Mouse (Mus musculus): ENCODE results near the gene Capn15. TPM values are rescaled to one million over a fixed set of nuclear protein-coding genes. Genes with fewer than 3 reads are reported as not detected.

The Capn15 gene
- total RNA-seq, 2 experiments from 2014 or later = 24.0 to 24.2 TPM

- DNase-seq (ENCODE audit: low spot score in 2 of 2) = no peak
Observed at GRCm38 (mm10) chr17:25922120-25922519, 63.5 kb downstream of the Capn15 start.

- DNase-seq (ENCODE audit: low spot score in 2 of 2) = peak; percentile 99 to 100
Observed at GRCm38 (mm10) chr17:25919786-25920642, 65.6 kb downstream of the Capn15 start.

GRCm38 (mm10) chr17:25919144-25919785 lies 66.3 kb downstream of the Capn15 start, which contains the start of gene Rab40c:
Rab40c (minus strand) TSS chr17:25919727.
- peak in 1 of 2 experiments; percentile 14 for DNase-seq (ENCODE audit: low spot score in 2 of 2)

GRCm38 (mm10) chr17:25918037-25918750 lies 67.4 kb downstream of the Capn15 start:
- no peak for DNase-seq (ENCODE audit: low spot score in 2 of 2)

GRCm38 (mm10) chr17:25916931-25917647 lies 68.5 kb downstream of the Capn15 start:
- DNase-seq (ENCODE audit: low spot score in 2 of 2) = no peak

GRCm38 (mm10) chr17:25914295-25914694 lies 71.3 kb downstream of the Capn15 start:
- no peak for DNase-seq (ENCODE audit: low spot score in 2 of 2)

GRCm38 (mm10) chr17:25913877-25914275 lies 71.7 kb downstream of the Capn15 start:
- DNase-seq (ENCODE audit: low spot score in 2 of 2) = no peak

GRCm38 (mm10) chr17:25913186-25913876 lies 72.3 kb downstream of the Capn15 start:
- no peak for DNase-seq (ENCODE audit: low spot score in 2 of 2)

GRCm38 (mm10) chr17:25911816-25912215 lies 73.8 kb downstream of the Capn15 start:
- DNase-seq (ENCODE audit: low spot score in 2 of 2) = no peak

Other genes starting within 250 kb of the Capn15 start
- gene Mslnl, start 249.8 kb downstream of the Capn15 start, total RNA-seq (2021) = not detected
- 10 to 100 TPM; 16.3 to 19.1 TPM for gene Msln, start 231.4 kb downstream of the Capn15 start, total RNA-seq (2021)
- gene Narfl, start 212.0 kb downstream of the Capn15 start, total RNA-seq (2021) = 10 to 100 TPM; 39.5 to 40.8 TPM
- 10 to 100 TPM; 51.4 to 53.4 TPM for gene Haghl, start 200.1 kb downstream of the Capn15 start, total RNA-seq (2021)
- under 1 TPM in 1 of 2 experiments, not detected in 1; 0.22 TPM for gene Ccdc78, start 199.2 kb downstream of the Capn15 start, total RNA-seq (2021)
- 10 to 100 TPM; 89.1 to 93.5 TPM for gene Fam173a, start 192.9 kb downstream of the Capn15 start, total RNA-seq (2021)
- not detected for gene AC134908.4, start 190.1 kb downstream of the Capn15 start, total RNA-seq (2021)
- 10 to 100 TPM; 71.1 to 74.5 TPM for gene Metrn, start 188.7 kb downstream of the Capn15 start, total RNA-seq (2021)
- gene Fbxl16, start 176.7 kb downstream of the Capn15 start, total RNA-seq (2021) = 10 to 100 TPM; 24.8 to 26.9 TPM
- 10 to 100 TPM; 27.8 to 31.0 TPM for gene Wdr24, start 162.2 kb downstream of the Capn15 start, total RNA-seq (2021)
- gene Jmjd8, start 156.9 kb downstream of the Capn15 start, total RNA-seq (2021) = 10 to 100 TPM; 72.9 to 81.8 TPM
- gene Stub1, start 152.4 kb downstream of the Capn15 start, total RNA-seq (2021) = 100 to 1,000 TPM; 210 to 213 TPM
- gene Rhbdl1, start 148.5 kb downstream of the Capn15 start, total RNA-seq (2021) = 10 to 100 TPM; 19.3 to 21.4 TPM
- gene Gm20683, start 144.0 kb downstream of the Capn15 start, total RNA-seq (2021) = 10 to 100 TPM; 13.2 to 15.5 TPM
- gene Rhot2, start 140.9 kb downstream of the Capn15 start, total RNA-seq (2021) = 10 to 100 TPM; 89.6 to 95.0 TPM
- gene Wdr90, start 124.3 kb downstream of the Capn15 start, total RNA-seq (2021) = 10 to 100 TPM; 53.1 to 58.9 TPM
- 100 to 1,000 TPM; 193 to 209 TPM for gene Mcrip2, start 117.0 kb downstream of the Capn15 start, total RNA-seq (2021)
- 10 to 100 TPM; 80.4 to 81.3 TPM for gene Mettl26, start 110.7 kb downstream of the Capn15 start, total RNA-seq (2021)
- gene Wfikkn1, start 104.9 kb downstream of the Capn15 start, total RNA-seq (2021) = 1 to 10 TPM; 5.1 to 5.2 TPM
- gene Rab40c, start 66.1 kb downstream of the Capn15 start, total RNA-seq (2021) = 10 to 100 TPM; 36.4 to 38.1 TPM
- 100 to 1,000 TPM in 1 of 2 experiments, 10 to 100 TPM in 1; 97.7 to 115 TPM for gene Pigq, start 40.9 kb downstream of the Capn15 start, total RNA-seq (2021)
- gene Nhlrc4, start 40.8 kb downstream of the Capn15 start, total RNA-seq (2021) = 1 to 10 TPM in 1 of 2 experiments, under 1 TPM in 1; 0.54 to 1.5 TPM
- 1 to 10 TPM in 1 of 2 experiments, not detected in 1; 1.1 TPM for gene A930017K11Rik, start 33.2 kb downstream of the Capn15 start, total RNA-seq (2021)
- gene Rab11fip3, start 83.8 kb upstream of the Capn15 start, total RNA-seq (2021) = 10 to 100 TPM; 17.8 to 28.5 TPM
- gene Decr2, start 104.5 kb upstream of the Capn15 start, total RNA-seq (2021) = 10 to 100 TPM; 22.7 to 33.3 TPM
- gene Nme4, start 109.8 kb upstream of the Capn15 start, total RNA-seq (2021) = 10 to 100 TPM; 13.4 to 14.7 TPM
- gene Tmem8, start 127.5 kb upstream of the Capn15 start, total RNA-seq (2021) = 10 to 100 TPM in 1 of 2 experiments, 1 to 10 TPM in 1; 7.4 to 12.2 TPM
- gene Mrpl28, start 137.7 kb upstream of the Capn15 start, total RNA-seq (2021) = 10 to 100 TPM; 78.4 to 91.8 TPM
- gene Axin1, start 152.9 kb upstream of the Capn15 start, total RNA-seq (2021) = 10 to 100 TPM; 51.7 to 57.2 TPM
- gene Pdia2, start 213.3 kb upstream of the Capn15 start, total RNA-seq (2021) = 10 to 100 TPM in 1 of 2 experiments, 1 to 10 TPM in 1; 2.5 to 43.9 TPM
- gene Rgs11, start 217.2 kb upstream of the Capn15 start, total RNA-seq (2021) = 10 to 100 TPM; 40.7 to 47.8 TPM
- gene Arhgdig, start 222.0 kb upstream of the Capn15 start, total RNA-seq (2021) = 10 to 100 TPM; 14.8 to 31.9 TPM